Mouse (Mus musculus): ENCODE measurements at regions not wholly inside any gene's neighbourhood (a gene's known extent, or its start where the extent isn't known, plus 50 kb on each side); places are given as distances from the start of the nearest gene placed in this dataset.
A peak's percentile ranks its signal among the peaks of the same experiment; 100 is the strongest.

DNA sequence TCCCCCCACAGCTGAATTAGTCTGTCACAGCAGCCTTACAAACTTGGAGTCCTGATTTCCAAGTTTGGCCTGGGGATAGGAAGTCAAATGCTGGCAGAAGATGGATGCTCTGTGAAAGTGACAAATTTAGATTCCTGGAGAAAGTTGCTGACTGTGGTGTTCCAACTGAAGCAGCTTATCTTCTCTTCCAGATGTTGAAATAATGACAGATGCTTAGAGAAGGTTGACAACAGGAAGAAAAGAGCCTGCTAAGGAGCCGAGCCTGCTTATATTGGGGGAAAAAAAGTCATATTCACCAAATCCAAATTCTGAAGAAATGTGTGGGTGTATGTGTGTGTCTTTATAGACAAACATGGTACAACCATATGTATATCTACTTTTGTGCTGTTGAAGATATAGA is 1380.4 kb upstream of the Cdh8 start:
- no peak for DNase-seq (ENCODE audit: low spot score in 2 of 2)

DNA sequence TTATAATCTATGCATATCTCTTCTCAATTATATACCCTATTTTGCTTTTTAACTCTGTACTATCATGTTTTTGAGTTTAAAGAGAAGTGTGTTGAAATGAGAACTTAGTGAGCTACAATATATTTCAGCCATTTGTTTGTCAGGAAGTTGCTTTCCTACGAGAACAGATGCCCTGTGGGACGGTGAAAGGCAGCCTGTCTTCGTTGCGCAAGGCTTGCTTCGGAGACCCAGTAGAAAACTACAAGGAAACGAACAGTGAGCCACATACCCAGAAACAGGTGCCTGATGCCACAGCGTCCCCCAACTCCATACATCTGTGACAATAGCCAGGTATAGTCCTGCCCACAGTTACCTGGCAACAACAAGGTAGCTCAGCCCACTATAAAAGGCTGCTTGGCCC is 1377.7 kb upstream of the Cdh8 start:
- DNase-seq (ENCODE audit: low spot score in 2 of 2): no peak

DNA sequence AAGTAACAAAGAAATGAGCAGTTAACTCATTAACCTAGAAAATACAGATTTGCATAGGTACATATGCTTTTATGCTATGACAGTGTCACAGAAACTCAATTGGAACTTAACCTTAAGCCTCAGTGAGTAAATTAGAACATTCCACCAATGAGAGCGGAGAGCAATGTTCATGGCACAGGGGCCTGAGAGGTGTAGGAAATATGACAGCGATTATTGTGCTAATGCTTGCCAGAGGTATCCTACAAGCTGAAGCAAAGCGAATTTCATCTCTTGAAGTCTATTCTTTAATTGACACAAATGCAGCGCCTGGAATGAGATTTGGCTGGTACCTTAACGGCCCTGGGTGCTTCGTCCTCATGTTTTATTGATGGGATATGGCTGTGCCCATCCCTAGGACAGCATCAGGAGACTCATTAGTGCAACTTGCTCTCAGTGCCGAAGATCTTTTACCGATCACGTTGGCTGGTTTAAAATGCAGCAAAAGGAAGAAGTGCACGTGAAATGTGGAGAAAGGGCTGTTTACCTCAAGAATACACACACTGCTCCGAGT is 1374.4 kb upstream of the Cdh8 start:
- no peak for DNase-seq (ENCODE audit: low spot score in 2 of 2)

GRCm38 (mm10) chr8:100788132-100788531 is 1371.9 kb upstream of the Cdh8 start:
- DNase-seq (ENCODE audit: low spot score in 2 of 2): no peak

DNA sequence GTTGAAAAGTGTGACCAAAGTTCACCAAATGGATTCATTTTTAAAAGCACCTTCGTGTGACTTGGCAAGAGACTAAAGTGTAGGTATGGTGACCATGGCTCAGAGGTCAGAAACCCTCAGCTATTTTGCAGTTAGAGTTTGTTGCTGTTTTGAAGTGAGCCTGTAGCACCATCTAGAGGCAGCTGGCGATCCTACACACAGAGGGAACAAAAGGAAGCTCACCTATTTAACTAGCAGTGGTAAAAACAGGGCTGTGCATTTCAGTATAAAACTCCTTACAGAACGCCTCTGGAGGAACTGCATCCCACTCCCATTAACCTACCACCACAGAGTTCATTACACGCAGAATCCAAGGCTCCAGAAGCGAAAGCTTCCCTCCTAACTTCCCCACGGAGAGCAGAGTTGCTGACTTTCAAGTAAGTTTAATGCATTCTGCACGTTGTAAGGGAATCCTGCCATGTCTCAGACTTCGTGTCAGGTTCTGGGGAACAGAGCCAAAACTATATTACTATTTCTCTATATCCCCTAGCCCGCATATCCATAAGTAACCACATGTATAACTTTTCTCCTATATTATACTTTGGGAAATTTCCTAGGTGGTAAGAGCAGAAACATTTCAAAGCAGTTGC is 1356.6 kb upstream of the Cdh8 start:
- DNase-seq (ENCODE audit: low spot score in 2 of 2): peak; percentile 38 to 46

- no peak for DNase-seq (ENCODE audit: low spot score in 2 of 2)
Observed at GRCm38 (mm10) chr8:100769617-100770016, 1353.3 kb upstream of the Cdh8 start.

- DNase-seq (ENCODE audit: low spot score in 2 of 2): no peak
Observed at GRCm38 (mm10) chr8:100733927-100734326, 1317.7 kb upstream of the Cdh8 start.

DNA sequence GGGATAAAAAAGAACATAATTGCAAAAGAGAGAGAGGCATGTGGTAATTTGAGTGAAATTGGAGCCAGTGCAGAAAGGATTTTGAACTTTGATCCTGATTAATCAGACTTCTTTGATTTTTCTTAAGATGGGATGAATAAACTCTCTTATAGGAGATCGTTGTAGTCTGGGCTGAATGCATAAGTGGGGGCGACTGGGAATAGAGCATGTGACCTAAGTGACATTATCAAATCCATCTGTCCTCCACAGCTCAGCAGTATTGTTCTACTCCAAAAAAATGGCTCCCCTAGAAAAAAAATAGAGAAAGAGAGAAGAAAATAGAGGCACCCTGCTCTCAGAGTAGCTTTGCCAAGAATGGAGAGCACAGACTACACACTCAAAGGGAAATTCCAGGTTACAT is 1286.1 kb upstream of the Cdh8 start:
- DNase-seq (ENCODE audit: low spot score in 2 of 2): no peak

- no peak for DNase-seq (ENCODE audit: low spot score in 2 of 2)
Observed at GRCm38 (mm10) chr8:100695043-100695442, 1278.8 kb upstream of the Cdh8 start.

DNA sequence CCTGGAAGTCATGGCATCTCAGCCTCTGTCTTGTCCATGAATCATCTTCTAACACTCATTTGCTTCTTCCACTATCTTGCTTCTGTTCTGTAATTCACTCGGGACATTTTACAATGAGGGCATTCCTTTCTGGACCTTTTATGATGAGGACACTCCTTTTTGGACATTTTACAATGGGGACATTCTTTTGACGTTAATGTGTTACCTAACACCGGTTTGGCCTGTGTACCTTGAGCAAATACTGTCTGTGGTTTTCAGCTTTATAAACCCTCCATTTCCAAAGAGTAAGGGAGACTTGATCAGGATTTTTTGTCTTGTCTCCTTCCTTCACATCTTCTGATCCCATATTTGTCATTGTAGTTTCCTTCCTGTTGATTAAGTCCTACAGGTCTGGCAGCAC is 1262.3 kb upstream of the Cdh8 start:
- DNase-seq (ENCODE audit: low spot score in 2 of 2): no peak
